Mouse (Mus musculus) activated CD4-positive, CD25-positive, alpha-beta regulatory T cell, adult 4 months (primary cell): ENCODE measurements at regions not wholly inside any gene's neighbourhood (a gene's known extent, or its start where the extent isn't known, plus 50 kb on each side); places are given as distances from the start of the nearest gene placed in this dataset.

Experiments
- ATAC-seq: one replicate; pipeline ENCODE4 v1.8.0; 2017

GRCm38 (mm10) chr19:15796466-15796865 is 150.7 kb downstream of the Psat1 start:
- no peak for ATAC-seq

- ATAC-seq = no peak
These were observed 155.2 kb downstream of the Psat1 start for GRCm38 (mm10) chr19:15791942-15792341.

- ATAC-seq = no peak
These were observed 155.7 kb downstream of the Psat1 start for GRCm38 (mm10) chr19:15791264-15791913.

- no peak for ATAC-seq
These were observed 156.4 kb downstream of the Psat1 start for GRCm38 (mm10) chr19:15790620-15791263.

- no peak for ATAC-seq
These were observed 157.4 kb downstream of the Psat1 start for GRCm38 (mm10) chr19:15789741-15790140.

- no peak for ATAC-seq
These were observed 162.5 kb downstream of the Psat1 start for GRCm38 (mm10) chr19:15784644-15785043.

- ATAC-seq = no peak
These were observed 177.5 kb downstream of the Psat1 start for GRCm38 (mm10) chr19:15769651-15770050.

GRCm38 (mm10) chr19:15761086-15761485 is 186.1 kb downstream of the Psat1 start:
- no peak for ATAC-seq

- ATAC-seq = no peak
These were observed 201.9 kb downstream of the Psat1 start for GRCm38 (mm10) chr19:15745026-15745777.

- no peak for ATAC-seq
These were observed 210.9 kb downstream of the Psat1 start for GRCm38 (mm10) chr19:15736200-15736599.

GRCm38 (mm10) chr19:15726785-15727406 is 220.2 kb downstream of the Psat1 start:
- ATAC-seq = no peak

GRCm38 (mm10) chr19:15692379-15693023 is 254.6 kb downstream of the Psat1 start:
- no peak for ATAC-seq

- ATAC-seq = no peak
These were observed 277.1 kb downstream of the Psat1 start for GRCm38 (mm10) chr19:15669996-15670395.

- no peak for ATAC-seq
These were observed 277.6 kb downstream of the Psat1 start for GRCm38 (mm10) chr19:15669541-15669940.

GRCm38 (mm10) chr19:15668624-15669016 is 278.5 kb downstream of the Psat1 start:
- no peak for ATAC-seq

GRCm38 (mm10) chr19:15667889-15668623 is 279.1 kb downstream of the Psat1 start:
- ATAC-seq = no peak

- ATAC-seq = no peak
These were observed 283.4 kb downstream of the Psat1 start for GRCm38 (mm10) chr19:15663659-15664255.

GRCm38 (mm10) chr19:15658611-15659010 is 288.5 kb downstream of the Psat1 start:
- ATAC-seq = no peak

- ATAC-seq = no peak
These were observed 289.3 kb downstream of the Psat1 start for GRCm38 (mm10) chr19:15657846-15658245.

- ATAC-seq = no peak
These were observed 297.8 kb downstream of the Psat1 start for GRCm38 (mm10) chr19:15649368-15649767.

GRCm38 (mm10) chr19:15647313-15647712 is 299.8 kb downstream of the Psat1 start:
- no peak for ATAC-seq

- no peak for ATAC-seq
These were observed 302.4 kb downstream of the Psat1 start for GRCm38 (mm10) chr19:15644786-15645185.
